Mouse (Mus musculus): Measurements from ENCODE around the gene Ddah1. TPM values are rescaled to one million over a fixed set of nuclear protein-coding genes. Genes with fewer than 3 reads are reported as not detected.

Ddah1 gene
- total RNA-seq, 1 experiment = 15.5 TPM

DNA sequence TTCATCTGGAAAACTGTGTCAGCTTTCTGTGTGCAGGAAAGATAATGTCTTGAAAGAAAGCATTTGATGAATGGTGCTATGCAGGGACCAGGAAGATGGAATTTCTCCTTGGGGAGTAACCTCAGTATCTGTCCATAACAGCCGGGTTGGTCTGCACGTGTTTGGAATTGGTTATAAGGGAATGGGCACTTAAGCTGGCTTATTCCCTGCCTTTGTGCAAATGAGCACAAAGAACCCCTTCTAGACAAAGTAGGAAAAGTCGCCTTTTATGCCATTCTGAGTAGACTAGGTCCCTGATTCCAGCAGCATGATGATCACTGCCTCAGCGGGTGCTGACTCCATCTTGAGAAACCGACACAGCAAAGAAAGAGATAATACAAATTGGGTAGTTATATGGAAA, 96.0 kb downstream of the Ddah1 start:
- Histone ChIP-seq H3K9ac (ENCODE audit: insufficient read depth, low read depth, low read length, poor library complexity, severe bottlenecking) (no peak overlapping the region), H3K27ac (ENCODE audit: insufficient read depth, low read depth, low read length, poor library complexity, severe bottlenecking) (no peak overlapping the region), H3K4me1 (ENCODE audit: control insufficient read depth in 2 of 2, insufficient read depth in 2 of 2, low read length in 2 of 2, poor library complexity in 1 of 2) (no peaks in the 10 kb centered on the region), H3K36me3 (ENCODE audit: control insufficient read depth, insufficient read depth, low read length, poor library complexity, severe bottlenecking) (no peaks in the 10 kb centered on the region; the same call in 1 of the 2 replicates), H3K4me3 (ENCODE audit: insufficient read depth in 1 of 2, low read depth in 1 of 2, low read length in 2 of 2, poor library complexity in 1 of 2, severe bottlenecking in 1 of 2) (no peak overlapping the region), H3K9me3 (ENCODE audit: control insufficient read depth, insufficient read depth, low read depth, low read length) (no peaks in the 10 kb centered on the region)
- in situ Hi-C loops (cut with MboI; ENCODE audit: low sequenced_read_pairs in 2 of 2, unreplicated experiment in 2 of 2) = no loop called here
- no peak for DNase-seq (ENCODE audit: low read depth, low spot score)
- no peak for TF ChIP-seq CHD2 (IDR thresholded peaks at IDR 0.05; ENCODE audit: low read depth, low read length)
- TF ChIP-seq HCFC1 (IDR thresholded peaks at IDR 0.05; ENCODE audit: borderline replicate concordance, insufficient read depth, low read length) = no peak
- TF ChIP-seq ZC3H11A (IDR thresholded peaks at IDR 0.05; ENCODE audit: borderline replicate concordance, low read depth, low read length) = no peak
- no peak for TF ChIP-seq MAFK (IDR thresholded peaks at IDR 0.05; ENCODE audit: insufficient read depth, low read depth, low read length)
- TF ChIP-seq ZNF384 (IDR thresholded peaks at IDR 0.05; ENCODE audit: low read depth, low read length) = no peak

DNA sequence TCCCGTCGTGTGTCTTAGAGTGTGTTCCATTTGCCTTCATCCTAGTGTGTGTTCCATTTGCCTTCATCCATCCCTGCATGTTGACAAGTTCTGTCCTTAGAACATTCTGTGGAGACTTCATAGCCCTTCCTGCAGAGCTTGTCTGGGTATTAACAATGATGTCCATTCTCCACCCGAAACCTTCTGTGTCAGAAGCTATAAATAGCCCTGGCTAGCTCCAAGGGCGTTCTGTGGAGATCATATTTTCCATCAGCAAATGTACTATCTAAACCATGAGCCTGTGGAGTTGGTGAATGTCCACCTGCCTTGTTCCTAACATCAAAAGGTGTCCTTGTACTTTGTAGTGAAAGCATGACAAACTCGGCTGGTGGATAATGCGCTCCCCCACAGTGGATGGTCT, 96.8 kb downstream of the Ddah1 start:
- H3K4me1 ChIP-seq (ENCODE audit: control insufficient read depth in 2 of 2, insufficient read depth in 2 of 2, low read length in 2 of 2, poor library complexity in 1 of 2) = no peaks in the 10 kb centered on the region
- H3K9ac ChIP-seq (ENCODE audit: insufficient read depth, low read depth, low read length, poor library complexity, severe bottlenecking) = no peak overlapping the region
- TF ChIP-seq ZNF384 (IDR thresholded peaks at IDR 0.05; ENCODE audit: low read depth, low read length) (no peak), ZC3H11A (IDR thresholded peaks at IDR 0.05; ENCODE audit: borderline replicate concordance, low read depth, low read length) (no peak), MAFK (IDR thresholded peaks at IDR 0.05; ENCODE audit: insufficient read depth, low read depth, low read length) (no peak), HCFC1 (IDR thresholded peaks at IDR 0.05; ENCODE audit: borderline replicate concordance, insufficient read depth, low read length) (no peak), CHD2 (IDR thresholded peaks at IDR 0.05; ENCODE audit: low read depth, low read length) (no peak)
- H3K36me3 ChIP-seq (ENCODE audit: control insufficient read depth, insufficient read depth, low read length, poor library complexity, severe bottlenecking) = no peaks in the 10 kb centered on the region; the same call in 1 of the 2 replicates
- DNase-seq (ENCODE audit: low read depth, low spot score) = no peak
- no peak overlapping the region for H3K27ac ChIP-seq (ENCODE audit: insufficient read depth, low read depth, low read length, poor library complexity, severe bottlenecking)
- no peaks in the 10 kb centered on the region for H3K9me3 ChIP-seq (ENCODE audit: control insufficient read depth, insufficient read depth, low read depth, low read length)
- H3K4me3 ChIP-seq (ENCODE audit: insufficient read depth in 1 of 2, low read depth in 1 of 2, low read length in 2 of 2, poor library complexity in 1 of 2, severe bottlenecking in 1 of 2) = no peak overlapping the region
- in situ Hi-C loops (cut with MboI; ENCODE audit: low sequenced_read_pairs in 2 of 2, unreplicated experiment in 2 of 2) = no loop called here

DNA sequence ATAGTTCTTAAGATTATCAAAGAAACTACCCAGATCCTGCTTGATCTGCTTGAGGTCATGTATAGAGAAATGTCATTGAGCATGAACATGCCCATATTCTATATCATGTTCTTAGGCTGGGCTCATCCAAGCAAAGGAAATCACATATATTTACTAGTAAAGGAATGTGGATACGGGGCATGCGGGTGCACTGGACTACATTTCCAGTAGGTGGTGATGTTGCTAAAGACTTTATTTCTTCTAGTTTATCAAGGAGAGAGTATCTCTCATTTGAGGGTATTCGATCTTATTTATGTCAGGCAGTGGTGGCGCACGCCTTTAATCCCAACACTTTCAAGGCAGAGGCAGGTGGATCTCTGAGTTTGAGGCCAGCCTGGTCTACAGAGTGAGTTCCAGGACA, 99.9 kb downstream of the Ddah1 start:
- no peaks in the 10 kb centered on the region for H3K36me3 ChIP-seq (ENCODE audit: control insufficient read depth, insufficient read depth, low read length, poor library complexity, severe bottlenecking)
- no peak overlapping the region for H3K4me3 ChIP-seq (ENCODE audit: insufficient read depth in 1 of 2, low read depth in 1 of 2, low read length in 2 of 2, poor library complexity in 1 of 2, severe bottlenecking in 1 of 2)
- H3K4me1 ChIP-seq (ENCODE audit: control insufficient read depth in 2 of 2, insufficient read depth in 2 of 2, low read length in 2 of 2, poor library complexity in 1 of 2) = no peaks in the 10 kb centered on the region
- no peak overlapping the region for H3K9ac ChIP-seq (ENCODE audit: insufficient read depth, low read depth, low read length, poor library complexity, severe bottlenecking)
- DNase-seq (ENCODE audit: low read depth, low spot score) = no peak
- no peaks in the 10 kb centered on the region for H3K9me3 ChIP-seq (ENCODE audit: control insufficient read depth, insufficient read depth, low read depth, low read length)
- in situ Hi-C loops (cut with MboI; ENCODE audit: low sequenced_read_pairs in 2 of 2, unreplicated experiment in 2 of 2) = no loop called here
- no peak for TF ChIP-seq MAFK (IDR thresholded peaks at IDR 0.05; ENCODE audit: insufficient read depth, low read depth, low read length)
- no peak for TF ChIP-seq CHD2 (IDR thresholded peaks at IDR 0.05; ENCODE audit: low read depth, low read length)
- H3K27ac ChIP-seq (ENCODE audit: insufficient read depth, low read depth, low read length, poor library complexity, severe bottlenecking) = no peak overlapping the region

DNA sequence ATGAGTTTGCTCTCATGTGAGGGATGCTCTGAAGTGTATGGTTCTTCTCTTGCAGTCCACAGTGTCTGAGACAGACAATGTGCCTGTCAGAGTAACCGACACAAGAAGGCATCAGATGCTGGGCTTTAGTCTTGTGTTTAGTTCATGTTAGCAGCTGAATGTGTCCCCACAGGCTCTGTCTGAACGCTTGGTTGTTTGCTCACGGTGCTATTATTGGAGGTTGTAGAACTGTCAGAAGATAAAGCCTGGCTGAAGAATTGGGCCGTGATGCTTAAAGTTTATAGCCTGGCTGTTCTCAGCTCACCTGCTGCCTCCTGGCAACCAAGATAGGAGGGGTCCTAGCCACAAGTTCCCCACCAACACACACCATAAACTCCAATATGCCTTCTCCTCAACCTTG, 104.0 kb downstream of the Ddah1 start:
- Histone ChIP-seq H3K36me3 (ENCODE audit: control insufficient read depth, insufficient read depth, low read length, poor library complexity, severe bottlenecking) (no peaks in the 10 kb centered on the region), H3K27ac (ENCODE audit: insufficient read depth, low read depth, low read length, poor library complexity, severe bottlenecking) (no peak overlapping the region), H3K4me3 (ENCODE audit: insufficient read depth in 1 of 2, low read depth in 1 of 2, low read length in 2 of 2, poor library complexity in 1 of 2, severe bottlenecking in 1 of 2) (no peak overlapping the region), H3K9ac (ENCODE audit: insufficient read depth, low read depth, low read length, poor library complexity, severe bottlenecking) (no peak overlapping the region), H3K9me3 (ENCODE audit: control insufficient read depth, insufficient read depth, low read depth, low read length) (no peaks in the 10 kb centered on the region), H3K4me1 (ENCODE audit: control insufficient read depth in 2 of 2, insufficient read depth in 2 of 2, low read length in 2 of 2, poor library complexity in 1 of 2) (no peaks in the 10 kb centered on the region; a peak in 1 of 4 replicates)
- TF ChIP-seq CHD2 (IDR thresholded peaks at IDR 0.05; ENCODE audit: low read depth, low read length) (no peak), HCFC1 (IDR thresholded peaks at IDR 0.05; ENCODE audit: borderline replicate concordance, insufficient read depth, low read length) (no peak), ZC3H11A (IDR thresholded peaks at IDR 0.05; ENCODE audit: borderline replicate concordance, low read depth, low read length) (no peak), ZNF384 (IDR thresholded peaks at IDR 0.05; ENCODE audit: low read depth, low read length) (no peak), MAFK (IDR thresholded peaks at IDR 0.05; ENCODE audit: insufficient read depth, low read depth, low read length) (no peak)
- in situ Hi-C loops (cut with MboI; ENCODE audit: low sequenced_read_pairs in 2 of 2, unreplicated experiment in 2 of 2) = no loop called here
- no peak for DNase-seq (ENCODE audit: low read depth, low spot score)

DNA sequence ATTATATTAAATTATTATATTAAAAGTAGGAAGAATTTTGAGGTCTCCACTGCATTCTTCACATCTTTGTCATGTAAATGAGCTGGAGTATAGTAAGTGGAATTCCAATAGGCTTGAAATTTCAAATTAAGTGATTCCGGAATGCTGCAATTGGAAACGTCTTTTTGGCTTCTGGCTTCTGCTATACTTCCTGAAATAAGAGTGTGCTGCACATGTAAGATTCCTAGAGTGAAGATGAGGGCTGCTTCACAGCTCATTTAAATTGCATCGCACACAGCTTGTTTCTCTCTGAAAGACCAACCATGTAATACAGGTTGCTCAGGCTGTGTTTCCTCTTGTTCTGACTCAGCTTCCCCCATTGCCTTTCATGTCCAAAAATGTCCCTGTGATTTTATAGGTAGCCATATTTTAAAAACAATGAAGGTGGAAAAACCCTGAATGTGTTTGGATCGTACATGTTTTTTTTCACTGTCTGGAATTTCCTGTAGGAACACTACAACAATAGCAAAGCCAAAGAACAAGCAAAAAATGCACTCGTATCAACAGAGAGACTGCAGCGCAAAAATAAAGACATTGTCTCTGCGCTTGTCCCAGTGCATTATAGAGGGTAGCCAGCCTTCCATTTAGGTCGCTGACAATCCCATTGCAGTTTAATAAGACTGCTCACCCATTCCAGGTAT, 105.7 kb downstream of the Ddah1 start:
- Histone ChIP-seq H3K4me1 (ENCODE audit: control insufficient read depth in 2 of 2, insufficient read depth in 2 of 2, low read length in 2 of 2, poor library complexity in 1 of 2) (no peaks in the 10 kb centered on the region; a peak in 1 of 4 replicates), H3K9ac (ENCODE audit: insufficient read depth, low read depth, low read length, poor library complexity, severe bottlenecking) (no peak overlapping the region), H3K36me3 (ENCODE audit: control insufficient read depth, insufficient read depth, low read length, poor library complexity, severe bottlenecking) (no peaks in the 10 kb centered on the region), H3K4me3 (ENCODE audit: insufficient read depth in 1 of 2, low read depth in 1 of 2, low read length in 2 of 2, poor library complexity in 1 of 2, severe bottlenecking in 1 of 2) (no peak overlapping the region), H3K9me3 (ENCODE audit: control insufficient read depth, insufficient read depth, low read depth, low read length) (no peaks in the 10 kb centered on the region), H3K27ac (ENCODE audit: insufficient read depth, low read depth, low read length, poor library complexity, severe bottlenecking) (no peak overlapping the region)
- DNase-seq (ENCODE audit: low read depth, low spot score) = no peak
- in situ Hi-C loops (cut with MboI; ENCODE audit: low sequenced_read_pairs in 2 of 2, unreplicated experiment in 2 of 2) = no loop called here
- TF ChIP-seq MAFK (IDR thresholded peaks at IDR 0.05; ENCODE audit: insufficient read depth, low read depth, low read length) (no peak), HCFC1 (IDR thresholded peaks at IDR 0.05; ENCODE audit: borderline replicate concordance, insufficient read depth, low read length) (no peak), CHD2 (IDR thresholded peaks at IDR 0.05; ENCODE audit: low read depth, low read length) (no peak), ZNF384 (IDR thresholded peaks at IDR 0.05; ENCODE audit: low read depth, low read length) (no peak), ZC3H11A (IDR thresholded peaks at IDR 0.05; ENCODE audit: borderline replicate concordance, low read depth, low read length) (no peak)

Data from ES-E14 (cell line).